Mouse (Mus musculus) neural tube, embryonic 12.5 days (tissue): Measurements from ENCODE around the gene Wfdc6a. TPM values are rescaled to one million over a fixed set of nuclear protein-coding genes. Genes with fewer than 3 reads are reported as not detected.

Source experiments
- ATAC-seq: fragments of 200-750 bp; cut with Nextera tagmentation; 2 replicates; pipeline ENCODE4 v1.8.0; 2017; ENCODE audit warnings: low read depth, mild to moderate bottlenecking, moderate TSS enrichment, moderate library complexity; ENCODE audit not compliant: low FRiP score
- H3K27ac ChIP-seq: fragments of 300-500 bp; sonication (generic); 2 replicates; pipeline ENCODE4 v1.5.1; 2016
- H3K27me3 ChIP-seq: fragments of 300-500 bp; sonication (generic); replicated peaks from 2 replicates; pipeline ENCODE4 v1.6.1; 2016; ENCODE audit warnings: mild to moderate bottlenecking
- H3K36me3 ChIP-seq: fragments of 300-500 bp; sonication (generic); 2 replicates; pipeline ENCODE4 v1.6.1; 2016; ENCODE audit warnings: mild to moderate bottlenecking
- H3K4me1 ChIP-seq: fragments of 300-500 bp; sonication (generic); 2 replicates; pipeline ENCODE4 v1.6.1; 2016
- H3K4me2 ChIP-seq: fragments of 300-500 bp; sonication (generic); replicated peaks from 2 replicates; pipeline ENCODE4 v1.6.1; 2016; ENCODE audit warnings: mild to moderate bottlenecking
- H3K4me3 ChIP-seq: fragments of 300-500 bp; sonication (generic); 2 replicates; pipeline ENCODE4 v1.5.1; 2016
- H3K9ac ChIP-seq: fragments of 300-500 bp; sonication (generic); 2 replicates; pipeline ENCODE4 v1.6.1; 2016; ENCODE audit warnings: mild to moderate bottlenecking
- H3K9me3 ChIP-seq: fragments of 300-500 bp; sonication (generic); 2 replicates; pipeline ENCODE4 v1.6.1; 2016; ENCODE audit warnings: mild to moderate bottlenecking
- WGBS: fragments of 180-500 bp; shearing (Covaris S2); methylation state at CpG from one replicate; pipeline ENCODE4 v1.1.7; 2016; 5-methylcytosine and 5-hydroxymethylcytosine counted together
- polyA plus RNA-seq: library from polyadenylated mRNA; unstranded; fragments of >200 nt; fragmentation: Nextera tagmentation; extraction: Ambion mirVana; gene quantifications from 2 replicates; pipeline ENCODE4 v1.2.1, GENCODE M21; 2016

Wfdc6a gene
- polyA plus RNA-seq, 1 experiment from 2014 or later = not detected

DNA sequence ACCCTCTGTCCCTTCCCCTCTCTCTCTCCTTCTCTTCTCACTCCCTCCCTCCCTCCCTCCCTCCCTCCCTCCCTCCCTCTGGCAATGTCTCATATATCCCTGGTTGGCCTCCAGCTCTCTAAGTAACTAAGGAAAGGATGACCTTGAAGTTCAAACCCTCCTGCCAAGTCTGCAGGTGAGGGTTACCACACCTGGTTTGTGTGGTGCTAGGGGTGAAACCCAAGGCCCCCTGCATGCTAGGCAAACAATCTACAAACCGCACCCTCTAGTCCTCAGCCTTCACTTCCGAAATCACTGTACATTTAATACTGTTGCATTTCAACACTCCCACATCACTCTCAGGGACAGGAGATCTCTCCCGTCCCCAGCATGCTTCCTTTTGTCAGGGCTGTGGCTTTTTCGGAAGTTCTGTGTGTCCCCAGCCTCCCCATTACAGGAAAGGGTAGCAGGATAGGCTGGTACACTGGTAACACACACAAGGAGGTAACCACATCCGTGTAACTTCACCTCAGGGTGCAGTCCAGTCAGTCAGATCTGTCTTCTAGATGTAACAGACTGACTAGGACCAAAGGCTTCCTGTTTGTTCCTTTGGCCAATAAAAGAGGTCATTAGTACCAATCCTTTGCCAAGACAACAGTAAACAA, 40.7 kb downstream of the Wfdc6a start:
- ATAC-seq = no peak
- no peaks in the 10 kb centered on the region; the same call in 1 of the 2 replicates for H3K4me1 ChIP-seq

DNA sequence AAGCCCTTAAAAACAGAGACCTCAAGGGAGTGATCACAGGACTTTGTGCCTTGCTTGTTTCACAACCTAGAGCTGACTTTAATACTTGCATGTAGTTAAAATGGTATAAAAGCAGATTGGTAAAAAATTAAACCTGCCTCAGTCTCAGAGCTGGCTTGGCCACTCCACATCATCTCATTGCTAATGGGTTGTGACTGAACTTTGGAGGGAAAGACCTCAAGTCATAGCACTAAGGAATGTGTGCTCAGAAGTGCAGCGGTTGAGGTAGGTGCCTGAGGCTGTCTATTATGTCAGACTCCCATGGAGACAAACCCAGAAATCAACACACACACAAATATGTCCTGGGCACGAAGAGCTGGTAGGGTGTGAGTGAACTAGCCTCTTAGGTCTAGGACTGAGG, 41.5 kb downstream of the Wfdc6a start:
- H3K9me3 ChIP-seq = no peaks in the 10 kb centered on the region
- no peaks in the 10 kb centered on the region for H3K4me1 ChIP-seq
- H3K4me2 ChIP-seq = no peak overlapping the region
- H3K36me3 ChIP-seq = no peaks in the 10 kb centered on the region
- no peak overlapping the region for H3K4me3 ChIP-seq
- no peak for ATAC-seq
- H3K9ac ChIP-seq = no peak overlapping the region
- 0 out of 2 replicates have a peak, but pooled peaks cover 2% of the 10 kb centered on the region for H3K27me3 ChIP-seq
- H3K27ac ChIP-seq = no peak overlapping the region
- WGBS = 74% methylated on average over 2 of the region's 2 CpGs

More for the DNA sequence above, 40.7 kb downstream of the Wfdc6a start:
- 0 out of 2 replicates have a peak, but pooled peaks cover 2% of the 10 kb centered on the region for H3K27me3 ChIP-seq
- WGBS = 54% methylated on average over 5 of the region's 5 CpGs
- no peak overlapping the region for H3K9ac ChIP-seq
- H3K4me3 ChIP-seq = no peak overlapping the region
- no peak overlapping the region for H3K27ac ChIP-seq
- H3K9me3 ChIP-seq = no peaks in the 10 kb centered on the region
- no peak overlapping the region for H3K4me2 ChIP-seq
- H3K36me3 ChIP-seq = no peaks in the 10 kb centered on the region

DNA sequence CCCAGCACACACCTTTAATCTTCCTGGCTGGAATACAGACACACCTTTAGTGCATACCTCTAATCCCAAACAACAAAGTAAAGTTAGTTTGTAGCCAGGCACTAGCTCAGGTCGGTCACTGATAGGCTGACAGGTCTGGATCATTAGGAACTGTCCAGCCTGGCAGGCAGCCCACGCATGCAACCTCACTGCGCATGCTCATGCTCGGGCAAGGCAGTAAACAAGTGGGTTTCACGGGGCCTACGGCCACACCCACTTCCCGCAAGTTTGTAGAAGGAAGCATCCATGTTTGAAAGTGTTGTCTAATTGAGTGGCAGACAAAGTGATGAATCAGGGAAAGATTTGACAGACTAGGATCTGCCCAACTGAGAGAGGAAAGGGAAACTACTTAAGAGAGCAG, 42.6 kb downstream of the Wfdc6a start:
- Histone ChIP-seq H3K27me3 (0 out of 2 replicates have a peak, but pooled peaks cover 2% of the 10 kb centered on the region), H3K27ac (no peak overlapping the region), H3K4me3 (no peak overlapping the region), H3K36me3 (no peaks in the 10 kb centered on the region), H3K4me1 (no peaks in the 10 kb centered on the region), H3K9me3 (no peaks in the 10 kb centered on the region), H3K9ac (no peak overlapping the region), H3K4me2 (no peak overlapping the region)
- 89% methylated on average over 7 of the region's 7 CpGs for WGBS
- no peak for ATAC-seq

DNA sequence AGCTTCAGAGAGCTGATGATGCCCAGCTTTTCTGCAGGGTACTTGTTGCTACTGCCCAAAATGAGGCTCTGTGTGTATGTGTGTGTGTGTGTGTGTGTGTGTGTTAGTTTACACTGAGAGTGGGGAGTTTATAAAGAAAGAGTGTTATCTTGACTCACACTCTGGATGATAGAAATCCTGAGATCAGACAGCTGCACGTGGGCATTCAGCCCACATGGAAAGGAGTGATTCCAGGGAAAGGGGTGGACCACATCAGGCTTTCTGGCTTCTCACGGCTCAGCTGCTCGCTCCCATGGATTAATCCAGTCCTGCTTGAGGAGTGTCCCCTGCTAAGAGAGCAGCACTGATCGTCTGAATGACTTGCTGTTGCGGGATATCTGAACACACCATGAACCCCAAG, 43.1 kb downstream of the Wfdc6a start:
- Histone ChIP-seq H3K4me1 (no peaks in the 10 kb centered on the region), H3K36me3 (no peaks in the 10 kb centered on the region), H3K27me3 (0 out of 2 replicates have a peak, but pooled peaks cover 2% of the 10 kb centered on the region), H3K27ac (no peak overlapping the region), H3K4me2 (no peak overlapping the region), H3K9ac (no peak overlapping the region), H3K4me3 (no peak overlapping the region), H3K9me3 (no peaks in the 10 kb centered on the region)
- 91% methylated on average over 5 of the region's 5 CpGs for WGBS
- no peak for ATAC-seq

DNA sequence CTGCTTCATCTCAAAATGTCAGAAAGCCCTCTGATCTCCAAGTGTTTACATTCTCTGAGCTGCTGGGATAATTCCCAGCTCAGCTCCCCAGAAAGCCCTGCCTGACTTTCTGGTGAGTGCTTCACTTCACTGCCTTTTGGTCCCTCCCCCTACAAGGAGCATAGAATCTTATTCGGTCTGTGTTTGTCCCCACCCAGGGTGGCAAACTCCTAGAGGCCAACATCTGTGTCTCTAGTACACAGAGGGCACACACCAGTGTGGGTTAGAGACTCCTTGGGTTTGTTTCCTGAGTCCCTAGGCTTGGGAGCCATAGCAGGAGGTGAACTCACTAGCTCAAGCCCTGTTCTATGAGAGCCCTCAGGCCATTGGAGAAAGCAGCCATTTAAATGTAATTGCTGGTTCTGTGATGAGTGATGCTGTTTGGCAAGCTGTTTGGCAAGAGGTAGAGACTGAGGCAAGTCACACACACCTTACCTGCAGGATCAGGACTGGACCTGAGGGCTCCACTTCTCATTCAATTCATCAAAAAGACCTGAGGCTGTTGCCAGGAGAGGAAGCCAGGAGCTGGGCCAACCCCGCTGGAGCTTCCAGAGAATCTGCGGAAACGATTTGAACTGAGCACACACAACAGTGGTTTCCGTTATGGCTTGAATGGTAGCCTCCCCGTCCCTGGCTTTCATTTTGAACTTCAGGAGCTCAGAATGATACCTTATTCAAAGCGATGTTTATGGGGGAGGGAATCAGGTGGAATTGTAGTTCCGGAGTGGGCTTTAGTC, 44.4 kb downstream of the Wfdc6a start:
- ATAC-seq = no peak
- H3K27ac ChIP-seq = no peak overlapping the region
- WGBS = 55% methylated on average over 8 of the region's 8 CpGs

DNA sequence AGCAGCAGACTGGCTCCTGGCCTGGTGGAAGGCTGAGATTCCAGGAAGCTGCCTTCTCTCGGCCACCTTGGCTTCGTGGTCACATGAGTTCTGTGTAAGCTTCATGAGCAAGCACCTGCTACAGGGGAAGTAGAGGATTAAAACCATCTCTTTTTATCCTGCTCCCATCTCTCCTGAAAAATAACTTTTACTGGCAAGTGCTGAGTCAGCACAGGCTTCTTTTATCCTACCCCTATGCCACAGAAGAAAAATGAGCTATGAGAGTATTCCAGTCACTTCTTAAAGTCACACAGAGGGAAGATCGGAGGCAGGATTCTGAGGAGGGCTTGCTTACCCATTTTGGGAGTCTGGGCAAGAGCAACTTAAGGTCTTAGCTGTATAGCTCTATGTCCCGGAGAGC, 48.2 kb downstream of the Wfdc6a start:
- Histone ChIP-seq H3K27me3 (no peaks in the 10 kb centered on the region), H3K27ac (no peak overlapping the region), H3K9ac (no peak overlapping the region), H3K9me3 (no peaks in the 10 kb centered on the region), H3K4me2 (no peak overlapping the region), H3K36me3 (no peaks in the 10 kb centered on the region), H3K4me3 (no peak overlapping the region), H3K4me1 (no peaks in the 10 kb centered on the region)
- no peak for ATAC-seq
- WGBS = 84% methylated on average over 4 of the region's 4 CpGs

More for the DNA sequence above, 44.4 kb downstream of the Wfdc6a start:
- H3K4me1 ChIP-seq = no peaks in the 10 kb centered on the region
- no peaks in the 10 kb centered on the region for H3K36me3 ChIP-seq
- H3K9me3 ChIP-seq = no peaks in the 10 kb centered on the region
- H3K9ac ChIP-seq = no peak overlapping the region
- no peak overlapping the region for H3K4me2 ChIP-seq
- no peak overlapping the region for H3K4me3 ChIP-seq
- 0 out of 2 replicates have a peak, but pooled peaks cover 2% of the 10 kb centered on the region for H3K27me3 ChIP-seq

DNA sequence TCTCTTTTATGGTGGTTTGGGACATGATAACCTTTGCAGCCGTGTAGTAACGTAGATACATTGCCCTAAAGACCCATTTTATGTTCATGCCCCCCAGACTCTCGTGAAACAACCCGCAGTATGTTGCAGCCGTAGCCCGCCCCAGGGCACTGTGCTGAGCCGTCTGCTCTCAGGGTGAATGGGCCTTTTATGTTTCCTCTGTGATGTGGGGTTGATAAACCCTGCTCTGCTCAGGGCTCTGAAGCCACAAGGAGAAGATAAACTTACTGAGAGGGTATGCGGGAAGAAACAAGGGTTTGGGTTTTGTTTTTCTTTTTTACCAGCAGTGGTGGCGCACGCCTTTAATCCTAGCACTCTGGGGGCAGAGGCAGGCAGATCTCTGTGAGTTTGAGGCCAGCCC, 50.9 kb downstream of the Wfdc6a start:
- Histone ChIP-seq H3K4me3 (no peak overlapping the region), H3K4me2 (no peak overlapping the region), H3K36me3 (no peaks in the 10 kb centered on the region), H3K9ac (no peak overlapping the region), H3K4me1 (no peaks in the 10 kb centered on the region), H3K9me3 (no peaks in the 10 kb centered on the region), H3K27me3 (no peaks in the 10 kb centered on the region), H3K27ac (no peak overlapping the region)
- ATAC-seq = no peak
- 76% methylated on average over 10 of the region's 10 CpGs for WGBS

DNA sequence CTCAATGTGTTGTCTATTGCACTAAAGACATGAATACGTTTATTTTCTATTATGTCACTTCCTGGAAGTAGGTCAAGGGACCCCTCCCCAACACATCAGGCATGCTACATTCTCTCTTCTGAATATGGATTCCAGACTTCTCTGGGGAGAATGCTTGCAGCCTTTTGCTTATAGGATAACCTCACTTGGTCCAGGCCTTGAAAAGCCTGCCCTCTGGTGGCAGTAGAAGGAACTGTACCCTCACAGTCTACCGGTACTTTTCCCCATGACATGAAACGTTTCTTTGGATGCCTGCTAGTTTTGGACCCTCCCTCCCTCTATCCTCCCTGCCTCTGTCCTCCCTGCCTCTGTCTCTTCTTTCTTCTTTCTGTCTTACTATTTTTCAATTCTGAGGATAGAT, 54.1 kb downstream of the Wfdc6a start:
- peaks cover 7% of the 10 kb centered on the region; the same call in 1 of the 2 replicates for H3K9me3 ChIP-seq
- H3K4me1 ChIP-seq = no peaks in the 10 kb centered on the region
- H3K27ac ChIP-seq = no peak overlapping the region
- no peak overlapping the region for H3K4me3 ChIP-seq
- H3K4me2 ChIP-seq = no peak overlapping the region
- 6% methylated on average over 3 of the region's 3 CpGs for WGBS
- no peaks in the 10 kb centered on the region for H3K27me3 ChIP-seq
- no peak for ATAC-seq
- H3K36me3 ChIP-seq = no peaks in the 10 kb centered on the region
- no peak overlapping the region for H3K9ac ChIP-seq

Other genes starting within 250 kb of the Wfdc6a start
- gene Slpi, start 196.4 kb downstream of the Wfdc6a start, polyA plus RNA-seq = 0.28 TPM in 1 of 2 replicates, not detected in the other
- 0.13 and 0.18 TPM in 2 replicates for gene Rbpjl, start 182.3 kb downstream of the Wfdc6a start, polyA plus RNA-seq
- 8.2 and 9.0 TPM in 2 replicates for gene Matn4, start 180.3 kb downstream of the Wfdc6a start, polyA plus RNA-seq
- gene Sdc4, start 141.6 kb downstream of the Wfdc6a start, polyA plus RNA-seq = 9.7 and 11.7 TPM in 2 replicates
- gene Sys1, start 128.5 kb downstream of the Wfdc6a start, polyA plus RNA-seq = 72.8 and 82.7 TPM in 2 replicates
- gene Gm20458, start 124.5 kb downstream of the Wfdc6a start, polyA plus RNA-seq = 6.0 and 6.5 TPM in 2 replicates
- not detected in 2 replicates for gene Trp53tg5, start 111.7 kb downstream of the Wfdc6a start, polyA plus RNA-seq
- 5.8 and 7.0 TPM in 2 replicates for gene Dbndd2, start 99.3 kb downstream of the Wfdc6a start, polyA plus RNA-seq
- 50.0 and 55.3 TPM in 2 replicates for gene Pigt, start 87.9 kb downstream of the Wfdc6a start, polyA plus RNA-seq
- 5.1 and 6.5 TPM in 2 replicates for gene Wfdc2, start 23.0 kb downstream of the Wfdc6a start, polyA plus RNA-seq
- gene Spint3, start 12.0 kb downstream of the Wfdc6a start, polyA plus RNA-seq = not detected in 2 replicates
- not detected in 2 replicates for gene Eppin, start 8.1 kb upstream of the Wfdc6a start, polyA plus RNA-seq
- gene Wfdc6b, start 28.1 kb upstream of the Wfdc6a start, polyA plus RNA-seq = not detected in 2 replicates
- gene Wfdc8, start 28.2 kb upstream of the Wfdc6a start, polyA plus RNA-seq = not detected in 2 replicates
- gene Wfdc16, start 53.3 kb upstream of the Wfdc6a start, polyA plus RNA-seq = not detected in 2 replicates
- gene Wfdc10, start 70.6 kb upstream of the Wfdc6a start, polyA plus RNA-seq = 0.48 and 0.51 TPM in 2 replicates
- gene Wfdc9, start 71.1 kb upstream of the Wfdc6a start, polyA plus RNA-seq = not detected in 2 replicates
- gene Wfdc11, start 88.6 kb upstream of the Wfdc6a start, polyA plus RNA-seq = not detected in 2 replicates
- gene Wfdc13, start 99.7 kb upstream of the Wfdc6a start, polyA plus RNA-seq = not detected in 2 replicates
- gene Spint4, start 113.1 kb upstream of the Wfdc6a start, polyA plus RNA-seq = not detected in 2 replicates
- gene Spint5, start 129.9 kb upstream of the Wfdc6a start, polyA plus RNA-seq = not detected in 2 replicates
- 0.44 and 0.72 TPM in 2 replicates for gene Wfdc3, start 160.5 kb upstream of the Wfdc6a start, polyA plus RNA-seq
- gene Dnttip1, start 160.5 kb upstream of the Wfdc6a start, polyA plus RNA-seq = 85.6 and 92.2 TPM in 2 replicates
- 311 and 340 TPM in 2 replicates for gene Ube2c, start 184.5 kb upstream of the Wfdc6a start, polyA plus RNA-seq
- gene Tnnc2, start 194.5 kb upstream of the Wfdc6a start, polyA plus RNA-seq = 26.2 and 36.5 TPM in 2 replicates
- 14.2 and 15.6 TPM in 2 replicates for gene Snx21, start 200.4 kb upstream of the Wfdc6a start, polyA plus RNA-seq
- 15.9 and 19.6 TPM in 2 replicates for gene Acot8, start 219.4 kb upstream of the Wfdc6a start, polyA plus RNA-seq
- gene Zswim3, start 219.7 kb upstream of the Wfdc6a start, polyA plus RNA-seq = 11.8 and 14.1 TPM in 2 replicates
- 22.8 and 23.7 TPM in 2 replicates for gene Zswim1, start 237.2 kb upstream of the Wfdc6a start, polyA plus RNA-seq
- not detected in 2 replicates for gene Spata25, start 243.1 kb upstream of the Wfdc6a start, polyA plus RNA-seq
- gene Ctsa, start 247.4 kb upstream of the Wfdc6a start, polyA plus RNA-seq = 105 and 114 TPM in 2 replicates
- gene Neurl2, start 248.0 kb upstream of the Wfdc6a start, polyA plus RNA-seq = 4.5 and 5.6 TPM in 2 replicates